Mouse (Mus musculus) brown adipose tissue, adult 24 weeks (tissue): Measurements from ENCODE around the gene Gm6169. TPM values are rescaled to one million over a fixed set of nuclear protein-coding genes. Genes with fewer than 3 reads are reported as not detected.
"Not testable (repeated sequence)": the region's sequence is repeated elsewhere in the genome, so short reads cannot be mapped to it uniquely, and the experiment has no call there.

Experiments used
- H3K27ac ChIP-seq: fragments of 200-500 bp; replicated peaks from 2 replicates; pipeline ENCODE4 v1.5.1; 2012; ENCODE audit warnings: low read depth, mild to moderate bottlenecking, low read length
- H3K4me1 ChIP-seq: fragments of 200-500 bp; 2 replicates; pipeline ENCODE4 v1.6.1; 2012; ENCODE audit warnings: low read length, mixed read lengths; ENCODE audit not compliant: control insufficient read depth, insufficient read depth, insufficient read length
- H3K4me3 ChIP-seq: fragments of 200-500 bp; 2 replicates; pipeline ENCODE4 v1.5.1; 2012; ENCODE audit warnings: low read depth, mild to moderate bottlenecking, low read length, moderate library complexity; ENCODE audit not compliant: insufficient read depth
- polyA plus RNA-seq: library from polyadenylated mRNA; stranded (reverse); fragments of >200 nt; gene quantifications from 2 replicates; pipeline ENCODE4 v1.2.4, GENCODE M21; 2012; ENCODE audit not compliant: missing spikeins, insufficient read depth, insufficient read length

The Gm6169 gene
- polyA plus RNA-seq: 5.5 and 17.4 TPM in 2 replicates

DNA sequence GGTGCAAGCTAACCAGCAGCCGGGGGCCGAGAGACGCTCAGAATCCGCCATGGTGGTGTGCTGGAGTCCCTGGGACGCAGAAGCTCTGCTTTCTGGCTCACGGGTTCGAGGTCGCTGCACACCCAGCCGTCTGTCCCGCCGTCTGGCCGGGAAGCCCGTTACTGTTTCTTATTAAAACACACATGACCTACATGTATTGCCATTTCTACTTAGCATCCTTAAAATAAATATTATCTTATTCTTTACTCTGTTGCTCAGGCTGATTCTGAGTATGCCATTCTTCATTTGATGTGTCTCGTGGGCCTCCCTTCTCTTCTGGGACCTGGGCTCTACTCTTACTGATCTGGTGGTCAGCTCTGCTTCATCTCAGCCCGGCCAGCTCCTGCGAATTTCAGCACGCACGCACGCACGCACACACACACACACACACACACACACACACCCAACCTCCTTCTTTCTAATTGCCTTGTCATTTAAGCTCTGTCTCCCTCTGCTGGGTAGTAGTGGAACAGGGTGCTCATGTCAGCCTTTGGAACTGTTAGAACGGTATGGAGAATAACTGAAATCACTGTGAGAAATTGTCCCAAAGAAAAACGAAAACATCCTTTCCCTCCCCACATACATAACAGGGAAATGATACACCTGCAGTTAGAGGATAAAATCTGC, at the start of gene Gm6169:
Gene Gm6169 (minus strand): TSS at position 51 of the 666 bp plus-strand sequence.
- H3K4me3 ChIP-seq: no peak within 1 kb of the TSS

DNA sequence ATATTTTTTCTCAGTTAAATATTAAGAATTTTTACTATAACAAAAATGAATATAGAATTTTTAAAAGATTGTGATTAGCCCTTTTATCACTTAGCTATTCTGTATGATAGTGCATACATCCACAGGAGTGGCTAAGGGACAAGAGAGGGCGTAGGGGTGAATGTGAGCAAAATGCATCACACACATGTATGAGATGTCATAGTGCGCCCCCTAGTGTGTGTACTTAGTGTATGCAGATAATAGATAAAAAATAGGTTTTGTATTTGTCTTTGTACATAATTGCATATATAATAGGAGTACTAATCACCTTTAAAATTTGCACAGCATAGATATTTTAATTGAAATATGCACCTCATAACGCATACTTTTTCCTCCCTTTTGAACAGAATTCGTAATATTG, 46.8 kb upstream of the Gm6169 start:
- Histone ChIP-seq H3K27ac (no peak overlapping the region), H3K4me3 (no peak overlapping the region), H3K4me1 (no peaks in the 10 kb centered on the region)

More for the DNA sequence above, at the start of gene Gm6169:
- Histone ChIP-seq H3K4me1 (no peaks in the 10 kb centered on the region), H3K27ac (no peak within 1 kb of the TSS)

DNA sequence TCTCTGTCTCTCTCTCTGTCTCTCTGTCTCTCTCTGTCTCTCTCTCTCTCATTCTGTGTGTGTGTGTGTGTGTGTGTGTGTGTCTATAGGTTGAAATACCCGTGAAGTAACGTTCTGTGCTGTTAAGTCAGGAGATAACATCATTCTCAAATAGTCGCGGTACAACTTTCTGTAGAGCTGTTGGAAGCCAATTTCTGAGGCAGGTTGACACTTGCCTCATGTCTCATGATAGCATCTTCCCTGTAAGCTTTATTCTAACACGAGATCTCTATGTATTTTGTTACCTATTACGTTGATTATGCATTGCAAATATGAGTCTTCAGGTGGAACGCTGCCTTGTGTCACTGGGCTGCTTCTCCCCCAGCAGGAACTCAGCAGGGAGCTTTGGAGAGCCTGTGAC, 43.3 kb upstream of the Gm6169 start:
- no peak overlapping the region for H3K4me3 ChIP-seq
- H3K4me1 ChIP-seq: peaks cover 5% of the 10 kb centered on the region
- no peak overlapping the region for H3K27ac ChIP-seq

DNA sequence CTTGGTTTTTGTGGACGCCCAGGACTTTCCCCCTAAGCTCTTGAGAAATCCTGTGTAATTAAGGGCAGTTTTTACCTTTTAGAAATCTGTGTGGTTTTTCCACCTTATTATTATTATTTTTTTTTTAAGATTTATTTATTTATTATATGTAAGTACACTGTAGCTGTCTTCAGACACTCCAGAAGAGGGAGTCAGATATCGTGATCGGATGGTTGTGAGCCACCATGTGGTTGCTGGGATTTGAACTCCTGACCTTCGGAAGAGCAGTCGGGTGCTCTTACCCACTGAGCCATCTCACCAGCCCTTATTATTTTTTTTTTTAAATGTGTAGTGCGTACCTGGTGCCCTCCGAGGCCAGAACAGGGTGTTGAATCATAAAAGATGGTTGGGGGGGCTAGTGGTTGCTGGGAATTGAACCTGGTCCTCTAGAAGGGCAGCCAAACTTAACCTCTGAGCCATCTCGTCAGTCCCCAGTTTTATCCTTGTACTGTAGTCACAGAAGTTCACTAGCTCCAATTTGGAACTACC, 39.4 kb upstream of the Gm6169 start:
- not testable (repeated sequence) for H3K4me1 ChIP-seq
- Histone ChIP-seq H3K4me3 (peak overlapping the region; percentile 96), H3K27ac (peak overlapping the region; percentile 96)

DNA sequence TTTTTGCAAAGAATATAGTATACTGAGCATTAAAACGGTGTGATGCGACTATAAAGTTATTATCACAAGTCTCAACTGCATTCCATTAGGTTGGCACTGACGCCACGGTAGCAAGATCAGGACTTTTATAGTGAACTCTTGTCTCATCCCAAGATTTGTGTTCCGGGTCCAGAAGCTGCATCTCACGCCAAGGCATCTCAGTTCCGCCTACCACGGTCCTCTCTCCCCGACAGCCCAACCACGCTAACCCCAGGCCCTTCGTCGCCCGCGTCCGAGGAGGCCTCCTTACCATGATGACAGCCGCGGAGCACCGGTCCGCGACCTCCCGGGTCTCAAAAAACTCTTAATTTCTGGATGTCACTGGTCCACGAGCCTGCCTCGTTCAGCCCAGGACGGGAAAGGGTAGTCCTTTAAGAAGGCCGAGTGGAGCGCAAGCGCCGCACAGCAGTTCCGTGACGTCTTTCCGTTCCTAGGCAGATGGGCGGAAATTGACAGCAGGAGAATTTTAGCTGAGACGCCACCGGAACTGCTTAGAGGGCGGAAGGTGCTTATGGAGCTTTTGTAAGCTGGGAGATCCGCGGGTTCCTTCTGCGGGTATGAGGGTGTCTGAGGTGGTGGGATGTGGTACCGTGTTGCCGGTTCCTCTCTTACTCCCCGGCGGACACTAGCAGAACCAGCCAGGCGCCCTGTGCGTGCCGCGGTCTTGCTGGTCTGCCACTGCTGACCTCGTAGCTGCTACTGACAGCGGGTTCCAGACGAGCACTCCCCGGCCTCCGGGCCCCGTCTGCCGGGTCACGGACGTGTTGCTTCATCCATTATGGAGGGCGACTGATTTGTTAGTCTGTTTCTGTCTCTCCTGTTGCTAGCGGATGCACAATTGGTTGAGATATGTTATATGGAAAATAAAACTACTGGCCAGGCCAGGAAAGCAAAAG, 38.7 kb upstream of the Gm6169 start, which contains the start of the genes Gfm2 and Nsa2:
Gene Gfm2 (plus strand): TSS at position 472 of the 935 bp plus-strand sequence.
Gene Nsa2 (minus strand): TSS at position 472 of the 935 bp plus-strand sequence.
- Histone ChIP-seq H3K4me3 (peak within 1 kb of the TSS; percentile 96), H3K4me1 (peaks cover 5% of the 10 kb centered on the region), H3K27ac (peak within 1 kb of the TSS; percentile 96)

DNA sequence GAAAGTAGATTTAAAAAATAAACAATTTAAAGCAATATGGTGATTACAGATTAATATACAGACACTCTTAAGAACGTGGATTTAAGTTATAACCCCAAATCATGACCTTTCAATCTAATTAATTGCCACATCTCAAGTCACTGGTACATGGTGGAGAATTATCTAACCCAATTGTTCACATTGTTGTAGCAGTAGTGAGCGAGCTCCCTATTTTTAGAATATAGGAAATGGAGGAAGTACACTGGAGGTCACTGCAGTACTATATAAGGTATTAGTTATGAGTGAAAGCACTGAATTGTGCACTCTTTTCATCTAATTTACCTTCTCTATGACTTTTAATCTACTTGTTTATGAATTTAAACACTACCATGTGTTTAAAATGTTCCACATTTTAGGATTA, 31.4 kb upstream of the Gm6169 start:
- not testable (repeated sequence) for H3K4me3 ChIP-seq, H3K4me1 ChIP-seq, H3K27ac ChIP-seq

DNA sequence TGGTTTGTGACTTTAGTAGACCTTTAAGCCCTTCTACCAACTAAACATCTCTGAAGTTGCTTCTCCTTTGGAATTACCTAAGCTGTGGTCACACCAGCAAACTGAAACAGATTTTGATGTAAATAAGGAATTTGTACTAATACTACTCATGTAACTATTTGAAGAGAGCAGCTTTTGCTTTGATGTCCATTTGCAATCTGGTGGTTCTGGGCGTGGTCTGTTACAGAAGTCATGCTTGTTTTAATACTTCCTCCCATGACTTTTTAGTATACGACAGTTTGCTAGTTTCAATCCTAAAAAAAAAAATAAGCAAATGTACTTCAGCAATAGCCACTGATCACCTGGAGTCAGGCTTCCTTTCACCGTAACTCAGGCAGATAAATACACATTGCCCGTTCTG, 30.6 kb upstream of the Gm6169 start:
- H3K27ac ChIP-seq, H3K4me3 ChIP-seq, H3K4me1 ChIP-seq: not testable (repeated sequence)

DNA sequence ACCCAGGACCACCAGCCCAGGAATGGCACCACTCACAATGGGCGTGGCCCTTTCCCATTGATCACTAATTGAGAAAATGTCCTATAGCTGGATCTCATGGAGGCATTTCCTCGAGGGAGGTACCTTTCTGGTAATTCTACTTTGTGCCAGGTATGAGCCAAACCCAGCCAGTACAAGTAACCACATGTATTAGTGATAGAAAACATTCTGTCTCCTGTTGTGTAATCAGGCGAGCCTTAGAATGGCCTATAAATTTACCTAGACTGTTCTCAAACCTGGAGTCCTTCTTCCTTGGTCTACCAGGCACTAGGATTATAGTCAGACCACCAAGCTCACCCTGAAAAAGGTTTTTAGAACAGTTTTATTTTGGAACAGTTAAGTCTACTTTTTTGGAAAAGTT, 22.3 kb upstream of the Gm6169 start:
- Histone ChIP-seq H3K4me3 (no peak overlapping the region), H3K27ac (no peak overlapping the region), H3K4me1 (no peaks in the 10 kb centered on the region)

DNA sequence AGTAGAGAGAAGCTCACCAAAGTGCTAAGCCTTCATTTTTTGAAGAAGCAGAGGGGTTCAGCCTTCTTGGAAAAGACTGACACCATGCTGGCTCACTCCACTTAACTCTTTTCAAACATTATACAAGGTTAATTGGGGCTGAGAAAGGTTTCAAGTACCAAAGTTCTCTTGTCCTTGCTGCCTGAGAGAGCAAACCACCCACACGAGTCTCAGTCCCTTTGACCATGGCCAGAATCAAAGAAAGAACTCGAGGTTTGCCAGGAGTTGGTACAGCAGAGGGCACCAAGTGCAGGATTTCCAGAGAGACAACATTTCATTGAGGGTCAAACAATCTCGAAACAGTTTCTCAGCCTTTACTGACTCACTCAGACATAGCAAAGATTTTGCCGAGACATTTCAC, 10.0 kb upstream of the Gm6169 start:
- Histone ChIP-seq H3K4me3 (no peak overlapping the region), H3K4me1 (no peaks in the 10 kb centered on the region), H3K27ac (no peak overlapping the region)

DNA sequence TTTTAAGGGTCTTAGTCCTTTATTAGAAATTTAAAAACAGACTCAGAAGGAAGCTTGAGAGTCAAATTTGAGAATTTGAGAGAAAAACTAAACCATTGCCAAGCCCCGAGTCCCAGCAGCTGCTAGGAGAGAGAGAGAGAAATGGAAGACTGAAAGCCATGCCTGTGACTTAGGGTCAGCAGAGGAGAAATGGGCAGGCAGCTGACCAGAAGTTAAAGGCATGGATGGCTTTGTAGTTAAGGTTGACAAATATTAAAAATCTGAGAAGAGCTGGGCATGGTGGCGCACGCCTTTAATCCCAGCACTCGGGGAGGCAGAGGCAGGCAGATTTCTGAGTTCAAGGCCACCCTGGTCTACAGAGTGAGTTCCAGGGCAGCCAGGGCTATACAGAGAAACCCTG, 8.7 kb upstream of the Gm6169 start:
- not testable (repeated sequence) for H3K27ac ChIP-seq, H3K4me1 ChIP-seq, H3K4me3 ChIP-seq

DNA sequence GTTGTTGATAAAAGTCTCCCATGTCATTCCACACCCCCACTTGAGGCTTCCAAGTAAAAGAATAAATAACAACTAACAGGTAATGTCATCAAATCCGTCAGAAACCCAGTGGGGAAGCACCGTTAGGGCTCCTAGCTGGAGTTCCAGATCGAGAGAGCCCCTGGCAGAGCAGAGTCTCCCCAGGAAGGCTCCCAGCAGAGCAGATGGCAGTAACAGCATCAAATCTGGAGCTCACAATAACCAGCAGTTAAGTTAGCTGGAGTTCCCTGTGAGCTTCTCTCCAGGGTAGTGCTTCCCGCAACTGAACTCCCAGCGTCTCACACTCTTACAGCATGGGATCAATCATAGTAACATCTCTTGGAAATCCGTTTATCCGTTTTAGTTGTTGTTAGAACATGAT, 6.0 kb upstream of the Gm6169 start:
- no peaks in the 10 kb centered on the region for H3K4me1 ChIP-seq
- H3K27ac ChIP-seq: no peak overlapping the region
- no peak overlapping the region for H3K4me3 ChIP-seq

DNA sequence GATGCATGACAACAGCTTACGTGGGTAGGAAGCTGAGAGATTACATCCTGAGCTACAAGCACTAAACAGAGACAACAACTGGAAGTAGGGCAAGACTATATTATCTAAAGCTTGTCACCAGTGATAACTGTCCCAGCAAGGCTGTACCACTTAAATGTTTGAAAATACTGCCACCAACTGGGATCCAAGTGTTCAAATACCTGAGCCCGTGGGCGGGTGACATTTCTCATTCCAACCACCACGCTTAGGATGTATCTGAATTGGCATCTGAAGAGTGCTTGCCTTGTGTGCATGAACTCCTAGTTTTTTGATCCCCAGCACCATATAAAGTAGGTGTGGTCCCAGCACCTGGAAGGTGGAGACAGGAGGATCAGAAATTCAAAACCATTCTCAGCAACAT, 3.3 kb downstream of the Gm6169 start:
- no peak overlapping the region for H3K27ac ChIP-seq
- H3K4me3 ChIP-seq: no peak overlapping the region
- H3K4me1 ChIP-seq: no peaks in the 10 kb centered on the region

DNA sequence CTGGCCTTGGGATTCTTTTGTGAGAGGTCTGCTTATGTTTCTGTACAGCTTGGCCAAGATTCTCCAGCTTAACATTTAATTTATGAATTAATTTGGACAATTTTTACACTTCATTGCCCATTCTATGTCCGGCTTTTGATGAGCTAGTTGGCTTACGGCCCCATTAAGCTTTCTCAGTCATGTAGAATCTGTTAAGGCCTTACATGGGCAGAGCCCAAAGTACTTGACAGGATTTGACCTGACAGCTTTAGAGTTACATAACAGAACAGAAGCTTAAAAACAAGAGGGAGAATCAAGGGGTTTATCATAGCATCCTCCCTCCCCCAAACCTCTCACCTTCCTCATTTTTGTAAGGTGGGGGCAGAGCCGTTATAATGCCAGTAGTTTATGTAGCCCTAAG, 10.9 kb downstream of the Gm6169 start:
- Histone ChIP-seq H3K4me1 (no peaks in the 10 kb centered on the region), H3K27ac (no peak overlapping the region), H3K4me3 (no peak overlapping the region)

DNA sequence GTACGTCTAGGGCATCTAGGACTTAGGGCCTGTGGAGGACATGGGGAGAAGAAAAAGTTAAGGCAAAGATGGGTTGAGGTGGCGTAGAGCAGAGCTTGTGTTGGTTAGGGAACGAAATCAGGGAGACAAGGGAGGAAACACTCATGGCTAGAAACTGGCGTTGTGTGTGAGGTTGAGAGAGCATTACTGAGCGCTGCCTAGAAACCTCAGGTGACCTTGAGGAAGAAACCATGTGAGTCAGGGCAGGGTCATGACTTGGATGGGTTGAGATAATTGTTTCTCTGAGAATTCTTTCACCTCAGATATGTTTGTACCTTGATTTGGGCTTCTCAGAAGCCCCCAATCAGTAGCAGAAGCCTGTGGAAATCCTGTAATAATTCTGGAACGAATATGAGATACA, 11.6 kb downstream of the Gm6169 start:
- no peak overlapping the region for H3K4me3 ChIP-seq
- H3K27ac ChIP-seq: no peak overlapping the region
- H3K4me1 ChIP-seq: no peaks in the 10 kb centered on the region

DNA sequence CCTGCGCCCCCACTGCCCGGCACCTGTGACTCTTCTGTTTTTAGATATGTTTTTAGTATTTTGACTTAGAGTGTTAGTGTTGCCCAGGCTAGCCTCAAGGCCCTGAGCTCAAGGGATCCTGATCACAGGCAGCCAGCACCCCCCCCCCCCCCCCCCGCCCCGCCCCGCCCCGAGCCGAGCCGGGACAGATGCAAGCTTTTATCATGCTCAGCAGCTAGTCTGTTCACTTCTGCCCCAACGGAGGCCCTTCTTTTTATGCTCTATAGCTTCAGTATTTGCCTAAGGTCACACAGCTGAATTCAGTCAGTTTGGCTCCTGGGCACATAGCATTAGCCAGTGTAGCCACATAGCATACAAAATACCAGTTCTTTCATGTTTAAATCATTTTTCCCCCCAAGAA, 12.7 kb downstream of the Gm6169 start:
- H3K4me3 ChIP-seq: no peak overlapping the region
- no peak overlapping the region for H3K27ac ChIP-seq
- H3K4me1 ChIP-seq: no peaks in the 10 kb centered on the region
